Mouse (Mus musculus): ENCODE data around the gene Dnajc12.

DNA sequence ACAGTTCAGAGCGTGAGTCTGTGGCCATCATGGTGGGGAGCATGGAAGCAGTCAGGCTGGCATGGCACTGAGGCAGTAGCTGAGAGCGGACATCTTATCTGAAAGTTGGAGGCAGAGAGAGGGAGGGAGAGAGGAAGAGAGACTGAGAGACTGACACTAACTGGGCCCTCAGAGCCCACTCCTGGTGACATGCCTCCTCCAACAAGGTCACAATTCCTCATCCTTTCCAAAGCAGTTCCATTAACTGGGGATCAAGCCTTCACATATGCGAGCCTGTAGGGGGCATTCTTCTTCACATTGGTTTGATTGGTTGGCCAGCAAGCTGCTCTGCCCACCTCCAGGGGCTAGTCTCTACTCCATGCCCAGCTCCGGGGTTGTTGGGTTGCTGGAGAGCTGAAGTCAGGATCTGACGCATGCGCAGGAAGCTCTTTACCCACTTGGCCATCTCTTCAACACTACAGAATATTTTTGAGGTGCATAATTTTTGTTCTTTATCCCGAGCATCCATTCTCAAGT is 49.0 kb downstream of the Dnajc12 start:
- TF ChIP-seq GATA1 (IDR thresholded peaks at IDR 0.05; ENCODE audit: low read length) = no peak
- TF ChIP-seq TAL1 (IDR thresholded peaks at IDR 0.05; ENCODE audit: low read length) = no peak

Data from erythroblast, embryonic 14.5 days (primary cell).